Mouse (Mus musculus) embryonic fibroblast, embryonic 13.5 days (primary cell): ENCODE results near the gene Ncs1. TPM values are rescaled to one million over a fixed set of nuclear protein-coding genes. Genes with fewer than 3 reads are reported as not detected.
A peak's percentile ranks its signal among the peaks of the same experiment; 100 is the strongest.

Experiments used
- H3K27ac ChIP-seq: 2 replicates; pipeline ENCODE4 v1.5.1; 2012; ENCODE audit warnings: low read length, control low read depth, inconsistent platforms; ENCODE audit not compliant: insufficient read depth
- H3K4me1 ChIP-seq: 2 replicates; pipeline ENCODE4 v1.6.1; 2011; ENCODE audit warnings: low read length; ENCODE audit not compliant: control insufficient read depth, insufficient read depth
- H3K4me3 ChIP-seq: 2 replicates; pipeline ENCODE4 v1.5.1; 2011; ENCODE audit warnings: mild to moderate bottlenecking, control low read depth, low read length; ENCODE audit not compliant: insufficient read depth
- CTCF ChIP-seq: IDR thresholded peaks from 2 replicates; pipeline ENCODE4 v1.5.1; 2011; ENCODE audit warnings: mild to moderate bottlenecking, control low read depth, low read length, moderate library complexity, borderline replicate concordance; ENCODE audit not compliant: insufficient read depth
- POLR2A ChIP-seq: IDR thresholded peaks from 2 replicates; pipeline ENCODE4 v1.6.1; 2011; ENCODE audit warnings: low read depth, mild to moderate bottlenecking, control low read depth, low read length, moderate library complexity
- polyA plus RNA-seq: library from polyadenylated mRNA; stranded (reverse); fragments of >200 nt; gene quantifications from 2 replicates; pipeline ENCODE4 v1.2.4, GENCODE M21; 2011; ENCODE audit warnings: low read depth; ENCODE audit not compliant: missing spikeins, insufficient read length

Gene Ncs1
- polyA plus RNA-seq, 1 experiment: 43.6 TPM

GRCm38 (mm10) chr2:31241639-31242038, 4.0 kb upstream of the Ncs1 start:
- TF ChIP-seq POLR2A (no peak), CTCF (no peak)
- no peaks in the 10 kb centered on the region for H3K4me1 ChIP-seq
- H3K27ac ChIP-seq: no peak overlapping the region
- no peak overlapping the region for H3K4me3 ChIP-seq

DNA sequence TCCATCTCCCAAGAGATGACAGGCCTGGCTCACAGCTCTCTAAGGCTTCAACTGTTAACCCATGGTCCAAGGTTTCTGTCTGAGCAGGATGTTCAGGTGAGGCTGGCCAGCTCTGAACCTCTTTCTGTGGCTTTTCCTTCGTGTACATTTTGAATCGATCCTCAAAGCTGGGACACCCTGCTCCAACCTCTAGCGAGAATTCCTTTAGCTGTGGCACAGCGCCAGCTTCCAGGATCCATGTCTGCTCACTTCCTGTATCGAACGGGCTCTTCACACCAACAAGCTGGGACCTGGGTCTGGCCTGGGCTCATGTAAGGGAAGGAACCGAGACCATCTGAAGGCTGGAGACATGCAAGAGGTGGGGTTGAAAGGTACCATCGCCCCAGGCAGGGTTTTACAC, 1.4 kb upstream of the Ncs1 start:
- Histone ChIP-seq H3K4me1 (peaks cover 14% of the 10 kb centered on the region; the same call in 1 of the 2 replicates), H3K27ac (no peak overlapping the region)
- TF ChIP-seq CTCF (no peak), POLR2A (no peak)

DNA sequence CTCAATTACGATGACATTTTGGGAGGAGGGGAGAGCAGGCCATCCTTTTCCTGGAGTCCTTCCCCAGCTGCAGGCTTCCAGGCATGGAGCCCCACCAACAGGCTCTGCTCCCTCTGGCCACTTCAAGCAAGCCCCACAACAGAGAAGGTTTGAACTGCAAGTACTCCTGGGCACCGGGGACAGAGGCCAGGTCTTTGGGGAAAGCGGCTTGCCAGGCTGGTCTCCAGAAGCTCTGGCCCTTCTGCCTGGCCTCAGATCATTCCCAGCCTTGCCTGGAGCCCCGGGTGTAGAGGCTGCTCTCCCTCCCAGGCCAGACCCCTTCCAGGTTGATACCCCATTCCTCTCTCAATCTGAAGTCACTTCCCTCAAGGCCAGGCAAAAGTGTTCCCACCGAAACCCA, 572 bp upstream of the Ncs1 start:
- H3K4me3 ChIP-seq: peak overlapping the region; percentile 26
- peak overlapping the region; percentile 38 for H3K27ac ChIP-seq
- TF ChIP-seq CTCF (no peak), POLR2A (no peak)
- H3K4me1 ChIP-seq: peaks cover 14% of the 10 kb centered on the region; the same call in 1 of the 2 replicates

More for the DNA sequence above, 1.4 kb upstream of the Ncs1 start:
- H3K4me3 ChIP-seq: no peak overlapping the region

DNA sequence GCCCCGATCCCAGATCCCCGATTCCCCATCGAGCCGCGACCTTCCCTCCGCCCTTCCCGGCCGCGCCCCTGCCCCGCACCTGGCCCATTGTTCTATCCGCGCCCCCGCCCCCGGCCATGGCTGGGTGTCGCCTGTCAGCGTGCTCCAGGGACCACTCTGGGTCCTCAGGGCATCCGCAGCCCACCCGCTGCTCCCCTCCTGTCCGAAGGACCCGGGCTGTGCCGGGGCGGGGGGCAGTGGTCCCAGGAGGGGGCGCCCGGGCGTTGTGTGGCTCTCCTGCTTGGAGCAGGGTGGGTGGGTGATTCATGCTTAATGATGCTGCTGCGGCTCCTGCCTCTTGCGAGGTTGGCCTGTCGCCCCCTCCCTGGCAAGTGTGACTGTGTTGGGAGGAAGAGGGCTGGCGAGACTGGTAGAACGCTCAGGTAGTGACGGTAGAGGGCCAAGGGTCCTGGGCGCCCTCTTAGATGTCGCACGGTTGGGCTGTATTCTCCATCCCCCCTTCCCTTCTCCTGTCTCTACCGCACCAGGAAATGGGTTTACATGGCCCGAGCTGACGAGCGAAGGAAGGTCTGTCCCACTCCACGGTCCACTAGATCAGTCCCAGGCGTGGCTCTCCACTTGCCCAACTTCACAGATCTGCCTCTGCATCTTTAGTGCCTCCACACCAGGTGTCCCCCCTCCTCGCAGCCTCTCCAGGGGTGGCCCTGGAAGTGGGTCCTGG, 788 bp downstream of the Ncs1 start:
- no peak for TF ChIP-seq CTCF
- TF ChIP-seq POLR2A: no peak; the same call in 1 of the 2 replicates
- peak overlapping the region; percentile 94 for H3K4me3 ChIP-seq
- H3K27ac ChIP-seq: peak overlapping the region; percentile 79; the same call in 1 of the 2 replicates
- H3K4me1 ChIP-seq: peaks cover 14% of the 10 kb centered on the region; the same call in 1 of the 2 replicates

GRCm38 (mm10) chr2:31248856-31249255, 3.2 kb downstream of the Ncs1 start:
- TF ChIP-seq CTCF: no peak
- TF ChIP-seq POLR2A: no peak
- H3K4me1 ChIP-seq: peaks cover 16% of the 10 kb centered on the region; the same call in 1 of the 2 replicates
- no peak overlapping the region for H3K27ac ChIP-seq
- H3K4me3 ChIP-seq: no peak overlapping the region

GRCm38 (mm10) chr2:31252167-31252566, 6.5 kb downstream of the Ncs1 start:
- Histone ChIP-seq H3K4me1 (peaks cover 31% of the 10 kb centered on the region), H3K4me3 (no peak overlapping the region), H3K27ac (no peak overlapping the region)
- TF ChIP-seq CTCF (no peak), POLR2A (no peak)

- Histone ChIP-seq H3K27ac (no peak overlapping the region), H3K4me3 (no peak overlapping the region), H3K4me1 (peaks cover 22% of the 10 kb centered on the region)
- no peak for TF ChIP-seq POLR2A
- no peak for TF ChIP-seq CTCF
These were observed 7.8 kb downstream of the Ncs1 start for GRCm38 (mm10) chr2:31253463-31253862.

GRCm38 (mm10) chr2:31254806-31255205, 9.2 kb downstream of the Ncs1 start:
- H3K4me1 ChIP-seq: peaks cover 27% of the 10 kb centered on the region
- TF ChIP-seq CTCF: no peak
- no peak for TF ChIP-seq POLR2A
- no peak overlapping the region for H3K4me3 ChIP-seq
- peak overlapping the region; percentile 5; the same call in 1 of the 2 replicates for H3K27ac ChIP-seq

DNA sequence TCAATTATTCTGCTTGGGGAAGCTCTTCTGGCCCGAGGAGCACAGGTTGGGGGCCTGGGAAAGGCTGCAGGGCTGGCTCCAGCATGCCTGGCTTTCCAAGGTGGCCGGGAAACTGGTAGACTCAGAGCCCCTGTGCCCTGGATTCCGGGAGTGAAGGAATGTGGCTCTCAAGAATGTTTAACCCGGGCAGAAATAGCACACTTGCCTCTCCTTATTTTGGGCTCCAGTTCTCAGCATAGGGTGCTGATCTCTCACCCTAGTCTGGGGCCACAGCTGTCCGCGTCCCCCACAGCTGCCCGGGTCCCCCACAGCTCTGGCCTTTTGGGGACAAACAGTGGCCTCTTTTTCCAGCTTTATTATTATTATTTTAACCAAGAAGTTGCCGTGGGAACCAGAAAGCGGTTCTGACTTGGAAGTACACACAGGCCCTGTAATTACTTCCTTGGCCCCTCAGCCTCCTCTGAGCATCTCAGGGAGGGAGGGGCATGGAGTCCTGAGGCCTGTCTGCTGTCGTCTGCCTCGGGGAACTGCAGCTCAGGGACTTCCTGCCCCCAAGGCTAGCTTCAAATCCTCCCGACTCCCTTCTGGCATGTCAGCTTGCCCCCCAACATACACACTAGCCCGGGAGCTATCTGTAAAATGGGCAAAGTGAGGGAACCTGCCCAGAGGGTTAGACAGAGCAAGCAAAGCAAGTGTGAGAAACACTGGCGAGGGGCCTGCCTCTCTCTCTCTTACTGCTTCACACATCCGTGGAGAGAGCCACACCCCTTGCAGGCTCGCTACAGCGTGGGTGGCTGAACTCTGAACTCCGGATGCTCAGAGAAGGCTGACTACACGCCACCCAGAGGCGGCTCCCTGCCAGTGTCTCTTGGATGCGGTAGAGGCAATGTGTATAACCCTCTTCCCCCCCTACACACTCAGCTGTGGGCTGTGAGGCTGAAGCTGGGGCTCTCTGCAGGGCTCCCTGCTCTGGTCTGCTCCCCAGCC, 10.6 kb downstream of the Ncs1 start:
- Histone ChIP-seq H3K27ac (peak overlapping the region; percentile 79), H3K4me1 (peaks cover 27% of the 10 kb centered on the region), H3K4me3 (no peak overlapping the region)
- no peak for TF ChIP-seq POLR2A
- 0 out of 2 replicates have a peak, but pooled peaks have one; percentile 42 for TF ChIP-seq CTCF
